Mouse (Mus musculus) CH12.LX (cell line): ENCODE measurements around the gene 1700088E04Rik. TPM values are rescaled to one million over a fixed set of nuclear protein-coding genes. Genes with fewer than 3 reads are reported as not detected.

Experiments used
- DNase-seq: peaks from one replicate; pipeline ENCODE4 v3.0.0-alpha.2; 2013; ENCODE audit errors: extremely low read depth
- H3K27ac ChIP-seq: 2 replicates; pipeline ENCODE4 v1.5.1; 2012; ENCODE audit warnings: low read depth, mild to moderate bottlenecking, control low read depth, moderate library complexity; ENCODE audit not compliant: insufficient read depth
- H3K27me3 ChIP-seq: replicated peaks from 2 replicates; pipeline ENCODE3; 2012; ENCODE audit warnings: inconsistent platforms
- H3K36me3 ChIP-seq, 2 experiments: replicated peaks in 1 of 2; 2 replicates each; pipeline versions ENCODE3 to v1.6.1; 2012; ENCODE audit warnings: inconsistent platforms in 1 of 2, low read length in 1 of 2, mild to moderate bottlenecking in 1 of 2, mixed read lengths in 1 of 2, moderate library complexity in 1 of 2; ENCODE audit not compliant: control insufficient read depth in 1 of 2, insufficient read depth in 1 of 2
- H3K4me1 ChIP-seq, 2 experiments: 2 replicates each; pipeline ENCODE4 v1.6.1; 2012; ENCODE audit warnings: inconsistent platforms in 1 of 2, moderate library complexity in 1 of 2; ENCODE audit not compliant: insufficient read depth in 2 of 2, control insufficient read depth in 1 of 2
- H3K4me2 ChIP-seq: 2 replicates; pipeline ENCODE4 v1.6.1; 2012; ENCODE audit warnings: low read depth, mild to moderate bottlenecking, control low read depth; ENCODE audit not compliant: poor library complexity, insufficient read depth, severe bottlenecking
- H3K4me3 ChIP-seq, 3 experiments: fragments of 150-350 bp in 1 of 3; sonication (generic) in 1 of 3; replicated peaks in 1 of 3; 2 replicates each; pipeline versions ENCODE3 to v1.5.1; 2011 to 2012; ENCODE audit warnings: low read depth in 2 of 3, low read length in 2 of 3, mild to moderate bottlenecking in 2 of 3, moderate library complexity in 2 of 3, control low read depth in 1 of 3, improper control_type of control experiment in 1 of 3, inconsistent platforms in 1 of 3, mixed read lengths in 1 of 3; ENCODE audit not compliant: poor library complexity in 1 of 3
- H3K79me2 ChIP-seq: replicated peaks from 2 replicates; pipeline ENCODE4 v1.6.1; 2012; ENCODE audit warnings: mild to moderate bottlenecking, moderate library complexity; ENCODE audit not compliant: control insufficient read depth, poor library complexity, insufficient read depth, severe bottlenecking; ENCODE audit errors: extremely low read depth
- H3K9ac ChIP-seq: 2 replicates; pipeline ENCODE4 v1.6.1; 2012; ENCODE audit warnings: low read depth, mild to moderate bottlenecking, control low read depth, moderate library complexity; ENCODE audit not compliant: insufficient read depth
- H3K9me3 ChIP-seq: replicated peaks from 2 replicates; pipeline ENCODE3; 2012; ENCODE audit warnings: low read length, inconsistent platforms, mixed read lengths
- CHD2 ChIP-seq: IDR thresholded peaks from 2 replicates; pipeline ENCODE4 v1.6.1; 2011; ENCODE audit warnings: low read length, improper control_type of control experiment
- CTCF ChIP-seq, 2 experiments: IDR thresholded peaks in 1 of 2; conservative IDR thresholded peaks in 1 of 2; 2 replicates each; pipeline ENCODE4 v1.5.1; 2011 to 2012; ENCODE audit warnings: low read depth in 2 of 2, low read length in 2 of 2, improper control_type of control experiment in 1 of 2, inconsistent platforms in 1 of 2, mild to moderate bottlenecking in 1 of 2, moderate library complexity in 1 of 2
- E2F4 ChIP-seq: IDR thresholded peaks from 2 replicates; pipeline ENCODE4 v1.6.1; 2011; ENCODE audit warnings: low read depth, low read length, improper control_type of control experiment; ENCODE audit not compliant: insufficient replicate concordance
- ETS1 ChIP-seq: conservative IDR thresholded peaks from 2 replicates; pipeline ENCODE4 v1.6.1; 2012; ENCODE audit warnings: low read depth, mild to moderate bottlenecking, inconsistent platforms, low read length, improper control_type of control experiment, moderate library complexity
- GABPA ChIP-seq: IDR thresholded peaks from 2 replicates; pipeline ENCODE4 v1.6.1; 2012; ENCODE audit warnings: low read depth, low read length, improper control_type of control experiment, inconsistent platforms; ENCODE audit not compliant: insufficient replicate concordance
- HCFC1 ChIP-seq: IDR thresholded peaks from 2 replicates; pipeline ENCODE4 v1.6.1; 2012; ENCODE audit warnings: low read depth, mild to moderate bottlenecking, inconsistent platforms, low read length, improper control_type of control experiment
- IRF4 ChIP-seq: IDR thresholded peaks from 2 replicates; pipeline ENCODE4 v1.6.1; 2014; ENCODE audit warnings: low read depth, mild to moderate bottlenecking, inconsistent platforms, low read length, improper control_type of control experiment
- JUN ChIP-seq: IDR thresholded peaks from 2 replicates; pipeline ENCODE4 v1.6.1; 2011; ENCODE audit warnings: low read depth, mild to moderate bottlenecking, low read length, improper control_type of control experiment, moderate library complexity; ENCODE audit not compliant: insufficient read depth
- JUND ChIP-seq: conservative IDR thresholded peaks from 2 replicates; pipeline ENCODE4 v1.6.1; 2011; ENCODE audit warnings: low read depth, low read length, improper control_type of control experiment
- KAT2A ChIP-seq: IDR thresholded peaks from 2 replicates; pipeline ENCODE4 v1.6.1; 2012; ENCODE audit warnings: low read length, improper control_type of control experiment, inconsistent platforms; ENCODE audit not compliant: insufficient replicate concordance
- MAFK ChIP-seq: IDR thresholded peaks from 2 replicates; pipeline ENCODE4 v1.6.1; 2011; ENCODE audit warnings: low read length, improper control_type of control experiment; ENCODE audit not compliant: insufficient replicate concordance
- MAX ChIP-seq: IDR thresholded peaks from 2 replicates; pipeline ENCODE4 v1.6.1; 2011; ENCODE audit warnings: low read length, improper control_type of control experiment
- MAZ ChIP-seq: IDR thresholded peaks from 2 replicates; pipeline ENCODE4 v1.6.1; 2012; ENCODE audit warnings: low read depth, mild to moderate bottlenecking, inconsistent platforms, low read length, improper control_type of control experiment, moderate library complexity
- MEF2A ChIP-seq: IDR thresholded peaks from 2 replicates; pipeline ENCODE4 v1.6.1; 2014; ENCODE audit warnings: low read depth, mild to moderate bottlenecking, inconsistent platforms, low read length, improper control_type of control experiment, borderline replicate concordance
- MXI1 ChIP-seq: IDR thresholded peaks from 2 replicates; pipeline ENCODE4 v1.6.1; 2011; ENCODE audit warnings: mild to moderate bottlenecking, low read depth, low read length, improper control_type of control experiment
- MYC ChIP-seq: IDR thresholded peaks from 2 replicates; pipeline ENCODE4 v1.6.1; 2011; ENCODE audit warnings: low read depth, mild to moderate bottlenecking, improper control_type of control experiment, low read length
- POLR2A ChIP-seq: IDR thresholded peaks from 2 replicates; pipeline ENCODE4 v1.6.1; 2011; ENCODE audit warnings: low read depth, mild to moderate bottlenecking, improper control_type of control experiment, low read length
- POLR2AphosphoS2 ChIP-seq: IDR thresholded peaks from 2 replicates; pipeline ENCODE4 v1.6.1; 2011; ENCODE audit warnings: low read depth, low read length, improper control_type of control experiment
- RAD21 ChIP-seq: IDR thresholded peaks from 2 replicates; pipeline ENCODE4 v1.6.1; 2011; ENCODE audit warnings: low read depth, mild to moderate bottlenecking, low read length, improper control_type of control experiment, moderate library complexity
- SMC3 ChIP-seq: IDR thresholded peaks from 2 replicates; pipeline ENCODE4 v1.6.1; 2011; ENCODE audit warnings: low read depth, low read length, improper control_type of control experiment
- TBP ChIP-seq: conservative IDR thresholded peaks from 2 replicates; pipeline ENCODE4 v1.6.1; 2011; ENCODE audit warnings: low read depth, low read length, improper control_type of control experiment
- UBTF ChIP-seq: IDR thresholded peaks from 2 replicates; pipeline ENCODE4 v1.6.1; 2012; ENCODE audit warnings: low read depth, mild to moderate bottlenecking, inconsistent platforms, low read length, improper control_type of control experiment, moderate library complexity
- USF2 ChIP-seq: conservative IDR thresholded peaks from 2 replicates; pipeline ENCODE4 v1.6.1; 2011; ENCODE audit warnings: low read depth, low read length, improper control_type of control experiment
- ZC3H11A ChIP-seq: IDR thresholded peaks from 2 replicates; pipeline ENCODE4 v1.6.1; 2012; ENCODE audit warnings: low read depth, mild to moderate bottlenecking, inconsistent platforms, low read length, improper control_type of control experiment
- ZKSCAN1 ChIP-seq: IDR thresholded peaks from 2 replicates; pipeline ENCODE4 v1.6.1; 2012; ENCODE audit warnings: low read depth, inconsistent platforms, low read length, improper control_type of control experiment, borderline replicate concordance
- dilution Hi-C: fragments of 300-500 bp; cut with MboI; formaldehyde crosslinking; loops from 2 replicates; pipeline ENCODE4 v1.14.3; 2020; ENCODE audit warnings: low sequenced_read_pairs; ENCODE audit not compliant: extremely low pct_unique_long_range_greater_than_20kb, extremely low pct_ligation_motif_present
- in situ Hi-C: fragments of 300-500 bp; cut with MboI; formaldehyde crosslinking; loops from 3 replicates; pipeline ENCODE4 v1.14.3; 2019; ENCODE audit warnings: low sequenced_read_pairs, low pct_ligation_motif_present, low pct_unique_long_range_greater_than_20kb, mixed read lengths
- polyA plus RNA-seq: library from polyadenylated mRNA; unstranded; fragments of >175 nt; gene quantifications from 2 replicates; pipeline ENCODE4 v1.2.1, GENCODE M21; 2012; ENCODE audit warnings: low read depth; ENCODE audit not compliant: insufficient read length
- total RNA-seq, 2 experiments: library from RNA; depleted of rRNA; stranded (reverse); fragments of 300-350 nt in 1 of 2; fragments of >200 nt in 1 of 2; gene quantifications; 2 replicates each; pipeline ENCODE4 v1.2.3; 2012 to 2014

1700088E04Rik gene
- total and polyA plus RNA-seq, 3 experiments: 1.0 to 4.2 (median 2.1) TPM

- dilution Hi-C loops: no loop called here
- in situ Hi-C loops: loop anchor here (5.0 kb wide), 1 partner anchor 42 kb away; no protein-coding TSS in a partner anchor
- no peak for TF ChIP-seq POLR2AphosphoS2
- TF ChIP-seq ZC3H11A: no peak
- no peak for TF ChIP-seq IRF4
- TF ChIP-seq MAZ: no peak
- no peak for TF ChIP-seq CHD2
- TF ChIP-seq MYC: no peak
- no peak for TF ChIP-seq GABPA
- TF ChIP-seq UBTF: no peak
- H3K4me3 ChIP-seq: no peak overlapping the region
- peaks cover 48 to 65% of the 10 kb centered on the region in 2 experiments for H3K36me3 ChIP-seq
- H3K9me3 ChIP-seq: no peaks in the 10 kb centered on the region
- H3K4me1 ChIP-seq: no peaks in the 10 kb centered on the region
- no peak overlapping the region for H3K4me2 ChIP-seq
- peaks cover 2% of the 10 kb centered on the region; the same call in 1 of the 2 replicates for H3K79me2 ChIP-seq
- no peaks in the 10 kb centered on the region for H3K27me3 ChIP-seq
- DNase-seq: no peak
- no peak overlapping the region for H3K9ac ChIP-seq
- H3K27ac ChIP-seq: no peak overlapping the region
Measured at GRCm38 (mm10) chr15:79095483-79095882, 45.6 kb downstream of the 1700088E04Rik start.

- Histone ChIP-seq H3K4me2 (no peak overlapping the region), H3K27me3 (no peaks in the 10 kb centered on the region), H3K27ac (no peak overlapping the region), H3K4me3 (no peak overlapping the region), H3K4me1 (no peaks in the 10 kb centered on the region), H3K9ac (no peak overlapping the region), H3K9me3 (no peaks in the 10 kb centered on the region), H3K79me2 (peaks cover 5% of the 10 kb centered on the region; the same call in 1 of the 2 replicates), H3K36me3 (peaks cover 67 to 86% of the 10 kb centered on the region in 2 experiments)
- TF ChIP-seq CTCF (conservative IDR thresholded peaks at IDR 0.05 in 1 of 2, IDR thresholded peaks at IDR 0.05 in 1 of 2; ENCODE audit: low read depth in 2 of 2, low read length in 2 of 2) (peak in 1 of 2 experiments; percentile 48; a peak in 2 of 4 replicates), RAD21 (peak; percentile 15), MAZ (no peak), MYC (no peak), JUN (no peak)
- dilution Hi-C loops (no loop called here), in situ Hi-C loops (no loop called here)
- DNase-seq: no peak
Measured at GRCm38 (mm10) chr15:79093083-79093839, 47.8 kb downstream of the 1700088E04Rik start.

- H3K27ac ChIP-seq: no peak overlapping the region
- DNase-seq: no peak
- H3K4me2 ChIP-seq: no peak overlapping the region
- no peak overlapping the region for H3K4me3 ChIP-seq
- H3K27me3 ChIP-seq: no peaks in the 10 kb centered on the region
- H3K36me3 ChIP-seq: peaks cover 72 to 90% of the 10 kb centered on the region in 2 experiments
- peaks cover 5% of the 10 kb centered on the region; the same call in 1 of the 2 replicates for H3K79me2 ChIP-seq
- dilution Hi-C loops (no loop called here), in situ Hi-C loops (no loop called here)
- H3K4me1 ChIP-seq: no peaks in the 10 kb centered on the region
- no peak overlapping the region for H3K9ac ChIP-seq
- H3K9me3 ChIP-seq: no peaks in the 10 kb centered on the region
- TF ChIP-seq SMC3 (no peak), MXI1 (no peak), HCFC1 (no peak), ZKSCAN1 (no peak), JUN (no peak), MAZ (no peak), MAFK (no peak), CHD2 (no peak), E2F4 (no peak), MEF2A (no peak), TBP (no peak), JUND (no peak), KAT2A (no peak), MAX (no peak), GABPA (no peak), POLR2A (no peak), USF2 (no peak), ETS1 (no peak)
Measured at GRCm38 (mm10) chr15:79092284-79092683, 48.8 kb downstream of the 1700088E04Rik start.
